In genomic region chr12:83543997-83544396, GRCm38 (mm10) we compare ENCODE assay signal across 16 mouse cellular contexts.
"Had no signal": no experiment of that assay in that cellular context is flagged by ENCODE, and none has a peak within 500 bp of the region (broad histone marks: within the 10 kb centered on the region; RNA-seq: fewer than 3 reads in every experiment).

No protein-coding gene starts in this region.

- DNase-seq: kidney, adult 18-20 months; kidney, postnatal 10 days; kidney, postnatal 4 days; left cerebral cortex, postnatal 4 days; lung, embryonic 14.5 days; lung, postnatal 4 days; right cerebral cortex, postnatal 14 days; thymus, postnatal 4 days had no signal

- H3K4me2 ChIP-seq: intestine, embryonic 15.5 days; limb, embryonic 13.5 days; lung, embryonic 14.5 days; midbrain, embryonic 11.5 days; midbrain, embryonic 15.5 days; neural tube, embryonic 13.5 days; stomach, embryonic 15.5 days had no signal

- H3K9ac ChIP-seq: intestine, embryonic 15.5 days; limb, embryonic 13.5 days; liver, embryonic 14.5 days; lung, embryonic 14.5 days; midbrain, embryonic 15.5 days; neural tube, embryonic 13.5 days; stomach, embryonic 15.5 days had no signal

- H3K27me3 ChIP-seq: intestine, embryonic 15.5 days; limb, embryonic 13.5 days; midbrain, embryonic 15.5 days; neural tube, embryonic 13.5 days; stomach, embryonic 15.5 days had no signal

- H3K27ac ChIP-seq: intestine, embryonic 15.5 days; layer of hippocampus, adult 2 months; limb, embryonic 13.5 days; liver, embryonic 14.5 days; midbrain, embryonic 15.5 days; neural tube, embryonic 13.5 days; stomach, embryonic 15.5 days had no signal

- H3K9me3 ChIP-seq: intestine, embryonic 15.5 days; limb, embryonic 13.5 days; midbrain, embryonic 15.5 days; neural tube, embryonic 13.5 days; stomach, embryonic 15.5 days had no signal

- H3K4me3 ChIP-seq: intestine, embryonic 15.5 days; layer of hippocampus, adult 2 months; limb, embryonic 13.5 days; midbrain, embryonic 15.5 days; neural tube, embryonic 13.5 days; stomach, embryonic 15.5 days had no signal

- ATAC-seq: intestine, embryonic 15.5 days; midbrain, embryonic 15.5 days had no signal

- H3K4me1 ChIP-seq: intestine, embryonic 15.5 days; limb, embryonic 13.5 days; midbrain, embryonic 15.5 days; neural tube, embryonic 13.5 days; stomach, embryonic 15.5 days had no signal
